Mouse (Mus musculus) spleen, embryonic (tissue): ENCODE data around the gene Nr2f6.
"Not testable (repeated sequence)": the region's sequence is repeated elsewhere in the genome, so short reads cannot be mapped to it uniquely, and the experiment has no call there.

Source experiments
- CTCF ChIA-PET: fragments of 350-600 bp; sonication (Branson Sonifier 250); formaldehyde crosslinking; loops from one replicate; lab custom pipeline; 2022; lab: Charles Lee

Gene Nr2f6

GRCm38 (mm10) chr8:71368366-71368765 lies 13.4 kb downstream of the Nr2f6 start:
- CTCF ChIA-PET, result interaction anchor here (0.5 kb wide), 1 partner anchor 26 kb away, joined by 4 read pairs; no protein-coding TSS in a partner anchor

GRCm38 (mm10) chr8:71367529-71368176 lies 14.1 kb downstream of the Nr2f6 start:
- CTCF ChIA-PET, result no interaction called here

GRCm38 (mm10) chr8:71366771-71367528 lies 14.8 kb downstream of the Nr2f6 start, which contains the start of gene Use1:
Gene Use1 (plus strand): TSS chr8:71366848.
- CTCF ChIA-PET, result no interaction called here

- CTCF ChIA-PET, result no interaction called here
Measured at GRCm38 (mm10) chr8:71358026-71358425, 23.7 kb downstream of the Nr2f6 start.

DNA sequence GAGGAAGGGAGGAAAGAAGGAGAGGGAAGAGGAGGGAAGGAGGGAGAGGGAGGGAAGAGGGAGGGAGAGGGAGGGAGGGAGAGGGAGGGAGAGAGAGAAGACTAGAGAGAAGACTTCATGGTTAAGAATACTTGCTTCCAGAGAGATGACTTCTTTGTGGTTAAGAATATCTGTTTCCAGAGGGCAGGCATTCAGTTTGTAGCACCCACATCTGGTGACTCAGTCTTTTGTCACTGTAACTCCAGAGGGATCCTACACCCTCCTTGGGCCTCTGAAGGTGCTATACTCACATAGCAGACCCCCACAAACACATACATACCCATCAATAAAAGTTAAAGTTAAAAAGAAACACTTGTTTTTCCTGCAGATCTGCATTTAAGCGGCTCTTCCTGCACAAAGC lies 30.2 kb downstream of the Nr2f6 start:
- CTCF ChIA-PET, result no interaction called here

DNA sequence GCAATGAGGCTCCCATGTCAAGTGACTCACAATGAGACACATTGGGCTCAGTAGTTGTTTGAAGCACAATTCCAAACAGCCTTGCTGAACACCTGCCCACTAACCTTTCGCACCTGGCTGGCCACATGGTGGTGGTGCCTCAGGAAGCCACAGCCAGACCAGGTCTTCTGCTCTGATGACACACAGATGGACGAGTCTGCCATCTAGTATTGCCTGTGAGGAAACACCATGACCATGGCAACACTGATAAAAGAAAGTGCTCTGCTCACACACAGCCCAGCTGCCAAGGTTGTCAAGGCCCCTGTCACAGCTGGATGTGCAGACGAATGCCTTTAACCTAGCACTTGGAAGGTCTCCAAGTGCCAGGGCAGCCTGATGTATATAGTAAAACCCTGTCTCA lies 30.6 kb downstream of the Nr2f6 start:
- CTCF ChIA-PET, result interaction anchor here (0.5 kb wide), 1 partner anchor 16 kb away, joined by 5 read pairs; no protein-coding TSS in a partner anchor

GRCm38 (mm10) chr8:71346581-71346980 lies 35.2 kb downstream of the Nr2f6 start:
- CTCF ChIA-PET, result no interaction called here

DNA sequence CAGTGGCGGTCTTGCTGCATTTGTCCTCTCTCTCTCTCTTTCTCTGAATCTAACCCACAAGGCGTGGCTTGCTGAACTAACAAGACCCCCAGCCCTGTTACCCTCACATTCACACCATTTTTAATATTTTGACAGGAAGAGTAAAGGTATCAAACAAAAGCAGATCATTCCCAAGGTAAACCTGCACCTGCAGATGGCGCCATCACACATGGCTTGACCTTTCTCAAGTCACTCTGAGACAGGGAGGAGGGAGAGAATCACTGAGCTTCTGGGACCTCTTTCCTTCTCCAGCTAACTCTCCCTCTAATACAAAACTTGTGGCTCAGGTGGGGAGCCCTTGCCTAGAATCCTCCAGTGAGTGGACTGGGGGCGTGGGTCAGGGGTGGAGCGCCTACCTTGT lies 41.1 kb downstream of the Nr2f6 start:
- CTCF ChIA-PET, result no interaction called here

- CTCF ChIA-PET, result not testable (repeated sequence)
Measured at GRCm38 (mm10) chr8:71337834-71338233, 43.9 kb downstream of the Nr2f6 start.

DNA sequence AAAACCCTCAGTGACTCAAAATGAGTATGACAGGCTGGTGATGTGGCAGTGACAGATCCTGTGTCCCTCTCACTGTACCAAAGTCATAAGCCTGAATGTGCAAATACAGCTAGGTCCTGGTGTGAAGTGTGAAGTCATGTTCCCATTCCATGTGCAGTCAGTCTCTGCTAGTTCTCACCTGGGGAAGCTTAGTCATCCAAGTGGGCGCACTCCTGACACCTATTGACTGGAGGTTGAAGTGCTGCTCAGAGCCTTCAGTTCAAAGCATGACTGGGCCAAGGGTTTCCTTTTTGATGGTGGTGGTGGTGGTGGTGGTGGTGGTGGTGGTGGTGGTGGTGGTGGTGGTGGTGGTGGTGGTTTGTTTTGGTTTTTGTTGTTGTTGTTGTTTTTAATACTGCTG lies 56.9 kb downstream of the Nr2f6 start:
- CTCF ChIA-PET, result interaction anchor here (0.7 to 0.8 kb wide), 2 partner anchors 25 to 147 kb away, joined by 3 read pairs; no protein-coding TSS in a partner anchor
